Mouse (Mus musculus) frontal cortex, postnatal 10 days (tissue): ENCODE results near the gene Casp6.

Experiments used
- DNase-seq, 2 experiments: peaks; one replicate each; pipeline ENCODE4 v3.0.0; 2022; ENCODE audit warnings: low spot score in 2 of 2, mixed read lengths in 1 of 2

Gene Casp6

GRCm38 (mm10) chr3:129923581-129923980 lies 22.4 kb downstream of the Casp6 start:
- DNase-seq, result no peak

GRCm38 (mm10) chr3:129925861-129926260 lies 24.6 kb downstream of the Casp6 start:
- no peak for DNase-seq

GRCm38 (mm10) chr3:129930213-129930778 lies 29.1 kb downstream of the Casp6 start:
- DNase-seq, result no peak

GRCm38 (mm10) chr3:129932443-129932842 lies 31.2 kb downstream of the Casp6 start:
- no peak for DNase-seq

GRCm38 (mm10) chr3:129936561-129936960 lies 35.3 kb downstream of the Casp6 start:
- DNase-seq, result no peak

- no peak for DNase-seq
Observed at GRCm38 (mm10) chr3:129937848-129938247, 36.6 kb downstream of the Casp6 start.

GRCm38 (mm10) chr3:129939058-129939457 lies 37.8 kb downstream of the Casp6 start:
- DNase-seq, result no peak

- no peak for DNase-seq
Observed at GRCm38 (mm10) chr3:129940780-129941179, 39.6 kb downstream of the Casp6 start.

GRCm38 (mm10) chr3:129941291-129941690 lies 40.1 kb downstream of the Casp6 start:
- DNase-seq, result no peak

- DNase-seq, result no peak
Observed at GRCm38 (mm10) chr3:129943813-129944212, 42.6 kb downstream of the Casp6 start.

GRCm38 (mm10) chr3:129946217-129946914 lies 45.1 kb downstream of the Casp6 start:
- DNase-seq, result no peak

- no peak for DNase-seq
Observed at GRCm38 (mm10) chr3:129948359-129948758, 47.1 kb downstream of the Casp6 start.

GRCm38 (mm10) chr3:129949158-129949773 lies 48.0 kb downstream of the Casp6 start:
- DNase-seq, result no peak

- no peak for DNase-seq
Observed at GRCm38 (mm10) chr3:129953296-129953695, 52.1 kb downstream of the Casp6 start.

GRCm38 (mm10) chr3:129962533-129962932 lies 61.3 kb downstream of the Casp6 start:
- no peak for DNase-seq
